Comparison of ENCODE assay signal across 13 mouse cellular contexts in genomic region chr3:86775444-86775828, GRCm38 (mm10).
DNase-seq lines count a peak whose midpoint lies in the region; ATAC-seq and TF ChIP-seq lines count a peak whose summit lies in the region.
"Had no signal": no experiment of that assay in that cellular context is flagged by ENCODE, and none has a peak within 500 bp of the region (broad histone marks: within the 10 kb centered on the region; RNA-seq: fewer than 3 reads in every experiment).

No protein-coding gene starts in this region.

- H3K27me3 ChIP-seq in neural tube, embryonic 12.5 days (replicated peaks): no peaks in the 10 kb centered on the region
- H3K27me3 ChIP-seq in limb, embryonic 10.5 days (ENCODE audit: low read depth, poor library complexity, severe bottlenecking): no peaks in the 10 kb centered on the region
- H3K27me3 ChIP-seq: megakaryocyte, embryonic 14.5 days had no signal

- H3K4me2 ChIP-seq in neural tube, embryonic 12.5 days (replicated peaks): no peak overlapping the region

- TF ChIP-seq POLR2A in olfactory bulb, adult 2 months (IDR thresholded peaks at IDR 0.05; ENCODE audit: insufficient read depth, low read depth, low read length): no peak

- ATAC-seq in neural tube, embryonic 12.5 days (ENCODE audit: low FRiP score, low read depth): peak; percentile 31; the same call in 1 of the 2 replicates

- TF ChIP-seq CTCF in olfactory bulb, adult 2 months (IDR thresholded peaks at IDR 0.05; ENCODE audit: insufficient read depth, low read depth, low read length): no peak

- H3K36me3 ChIP-seq in neural tube, embryonic 12.5 days: peaks cover 4% of the 10 kb centered on the region; the same call in 1 of the 2 replicates
- H3K36me3 ChIP-seq in limb, embryonic 10.5 days: peaks cover 14% of the 10 kb centered on the region; the same call in 1 of the 2 replicates

- WGBS in neural tube, embryonic 12.5 days: 83% methylated on average over 6 of the region's 6 CpGs
- WGBS in limb, embryonic 10.5 days: 92% methylated on average over 6 of the region's 6 CpGs
- 45% methylated on average over 6 of the region's 6 CpGs for WGBS in olfactory bulb, adult 2 months

- intact Hi-C loops in heart, postnatal 36 days (cut with DNase I): no loop called here

- no peak overlapping the region for H3K4me3 ChIP-seq in neural tube, embryonic 12.5 days
- H3K4me3 ChIP-seq in limb, embryonic 10.5 days: no peak overlapping the region
- no peak overlapping the region for H3K4me3 ChIP-seq in olfactory bulb, adult 2 months (ENCODE audit: insufficient read depth, low read depth, low read length)
- H3K4me3 ChIP-seq: megakaryocyte, embryonic 14.5 days had no signal

- no peaks in the 10 kb centered on the region for H3K9me3 ChIP-seq in neural tube, embryonic 12.5 days
- no peaks in the 10 kb centered on the region for H3K9me3 ChIP-seq in limb, embryonic 10.5 days (replicated peaks)
- H3K9me3 ChIP-seq: megakaryocyte, embryonic 14.5 days had no signal

- DNase-seq in heart, adult 11 months: peak; percentile 69
- no peak for DNase-seq in heart, postnatal 36 days
- DNase-seq in neural tube, embryonic 10.5 days (ENCODE audit: extremely low spot score, low spot score): no peak
- DNase-seq in limb, embryonic 10.5 days (ENCODE audit: low spot score): no peak
- DNase-seq in layer of hippocampus, adult 9-11 months: no peak
- DNase-seq in adrenal gland, adult 18-20 months (ENCODE audit: low spot score in 2 of 2): no peak
- DNase-seq: adrenal gland, postnatal 25 days; cerebellum, adult 18-20 months; gastrocnemius, postnatal 25 days; retina, postnatal 1 day had no signal

- H3K4me1 ChIP-seq in neural tube, embryonic 12.5 days: peaks cover 17% of the 10 kb centered on the region
- H3K4me1 ChIP-seq in limb, embryonic 10.5 days: peaks cover 36% of the 10 kb centered on the region
- peaks cover 20% of the 10 kb centered on the region for H3K4me1 ChIP-seq in olfactory bulb, adult 2 months (ENCODE audit: control insufficient read depth, insufficient read depth, low read length)

- no peak overlapping the region for H3K9ac ChIP-seq in neural tube, embryonic 12.5 days

- 0 out of 2 replicates have a peak overlapping the region, but pooled peaks have one; percentile 10 for H3K27ac ChIP-seq in neural tube, embryonic 12.5 days
- H3K27ac ChIP-seq in limb, embryonic 10.5 days: peak overlapping the region; percentile 67
- H3K27ac ChIP-seq in olfactory bulb, adult 2 months (ENCODE audit: insufficient read depth, low read depth, low read length): peak overlapping the region; percentile 18; the same call in 1 of the 2 replicates

Comparison
In these comparisons a context has a peak if more than half of its experiments do, and no peak if none do; other contexts are left out.
1. H3K27ac ChIP-seq: peak in every context shown above with its lines; median percentile 67 in limb, embryonic 10.5 days; 18 in olfactory bulb, adult 2 months; 10 in neural tube, embryonic 12.5 days.